Mouse (Mus musculus) forebrain, embryonic 14.5 days (tissue): ENCODE measurements around the gene Cd200r4. TPM values are rescaled to one million over a fixed set of nuclear protein-coding genes. Genes with fewer than 3 reads are reported as not detected.
"Not testable (repeated sequence)": the region's sequence is repeated elsewhere in the genome, so short reads cannot be mapped to it uniquely, and the experiment has no call there.

ENCODE experiments used
- ATAC-seq: fragments of 200-750 bp; cut with Nextera tagmentation; 2 replicates; pipeline ENCODE4 v1.8.0; 2017; ENCODE audit warnings: mild to moderate bottlenecking, moderate library complexity
- DNase-seq: peaks from one replicate; pipeline ENCODE4 v3.0.0-alpha.2; 2015; ENCODE audit warnings: low spot score
- H3K27ac ChIP-seq: fragments of 300-500 bp; sonication (generic); 2 replicates; pipeline ENCODE4 v1.5.1; 2014; ENCODE audit warnings: low read depth, mild to moderate bottlenecking, control low read depth, low read length, moderate library complexity
- H3K27me3 ChIP-seq: fragments of 300-500 bp; sonication (generic); replicated peaks from 2 replicates; pipeline ENCODE4 v1.6.1; 2014; ENCODE audit warnings: low read length, control low read depth, mixed read lengths; ENCODE audit not compliant: control insufficient read depth, insufficient read depth
- H3K36me3 ChIP-seq: fragments of 300-500 bp; sonication (generic); 2 replicates; pipeline ENCODE4 v1.6.1; 2014; ENCODE audit warnings: low read length, control low read depth; ENCODE audit not compliant: control insufficient read depth, insufficient read depth
- H3K4me1 ChIP-seq: fragments of 300-500 bp; sonication (generic); 2 replicates; pipeline ENCODE4 v1.6.1; 2014; ENCODE audit warnings: antibody characterized with exemption, low read length, control low read depth; ENCODE audit not compliant: control insufficient read depth, insufficient read depth
- H3K4me2 ChIP-seq: fragments of 300-500 bp; sonication (generic); 2 replicates; pipeline ENCODE4 v1.6.1; 2014; ENCODE audit warnings: mild to moderate bottlenecking, control low read depth, low read length
- H3K4me3 ChIP-seq: fragments of 300-500 bp; sonication (generic); 2 replicates; pipeline ENCODE4 v1.5.1; 2014; ENCODE audit warnings: low read depth, low read length, control low read depth
- H3K9ac ChIP-seq: fragments of 300-500 bp; sonication (generic); 2 replicates; pipeline ENCODE4 v1.6.1; 2014; ENCODE audit warnings: mild to moderate bottlenecking, low read length, control low read depth, moderate library complexity
- H3K9me3 ChIP-seq: fragments of 300-500 bp; sonication (generic); replicated peaks from 2 replicates; pipeline ENCODE4 v1.6.1; 2016; ENCODE audit warnings: low read length, control low read depth, mixed read lengths; ENCODE audit not compliant: control insufficient read depth
- WGBS: fragments of 180-500 bp; shearing (Covaris S2); extraction: QIAGEN DNeasy Blood & Tissue Kit; methylation state at CpG from one replicate; pipeline ENCODE4 v1.1.7; 2014; 5-methylcytosine and 5-hydroxymethylcytosine counted together
- polyA plus RNA-seq: library from polyadenylated mRNA; unstranded; fragments of >200 nt; fragmentation: Nextera tagmentation; extraction: Ambion mirVana; gene quantifications from 2 replicates; pipeline ENCODE4 v1.2.1, GENCODE M21; 2014

Cd200r4 gene
- polyA plus RNA-seq, 1 experiment from 2014 or later: not detected

DNA sequence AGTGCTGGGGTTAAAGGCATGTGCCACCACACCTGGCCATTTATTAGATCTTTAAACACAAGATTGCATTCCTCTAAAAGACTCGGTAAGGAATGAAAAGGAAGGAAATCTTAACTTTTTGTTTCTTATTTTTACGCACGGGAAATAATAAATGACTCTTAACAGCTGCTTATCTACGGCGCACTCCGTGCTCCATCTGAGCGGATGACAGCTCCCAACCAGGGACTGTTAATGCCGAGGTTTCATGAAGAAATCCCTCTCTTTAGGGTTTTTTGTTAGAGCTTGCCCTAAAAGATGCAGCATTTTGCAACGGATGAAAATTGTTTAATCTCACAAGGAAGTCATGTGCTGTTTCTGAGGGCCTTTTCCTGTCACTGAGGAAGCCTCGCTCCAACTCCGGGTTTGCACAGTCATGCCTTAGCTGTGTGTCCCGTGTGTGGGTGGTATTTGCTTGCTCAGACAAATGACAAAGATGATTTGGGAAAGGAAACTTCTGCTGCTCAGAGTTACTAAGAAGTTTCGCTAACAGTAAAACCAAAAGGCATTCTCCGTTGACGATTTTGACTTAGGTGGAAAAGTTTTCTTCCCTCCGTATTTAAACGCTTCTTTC, 32.9 kb upstream of the Cd200r4 start:
- 86% methylated on average over 17 of the region's 17 CpGs for whole genome bisulfite sequencing
- no peaks in the 10 kb centered on the region for H3K27me3 ChIP-seq
- no peak for DNase-seq
- no peak for ATAC-seq
- H3K4me2 ChIP-seq: no peak overlapping the region
- no peaks in the 10 kb centered on the region for H3K36me3 ChIP-seq
- no peak overlapping the region for H3K9ac ChIP-seq
- no peak overlapping the region for H3K27ac ChIP-seq
- no peaks in the 10 kb centered on the region for H3K4me1 ChIP-seq
- no peaks in the 10 kb centered on the region for H3K9me3 ChIP-seq
- no peak overlapping the region for H3K4me3 ChIP-seq

DNA sequence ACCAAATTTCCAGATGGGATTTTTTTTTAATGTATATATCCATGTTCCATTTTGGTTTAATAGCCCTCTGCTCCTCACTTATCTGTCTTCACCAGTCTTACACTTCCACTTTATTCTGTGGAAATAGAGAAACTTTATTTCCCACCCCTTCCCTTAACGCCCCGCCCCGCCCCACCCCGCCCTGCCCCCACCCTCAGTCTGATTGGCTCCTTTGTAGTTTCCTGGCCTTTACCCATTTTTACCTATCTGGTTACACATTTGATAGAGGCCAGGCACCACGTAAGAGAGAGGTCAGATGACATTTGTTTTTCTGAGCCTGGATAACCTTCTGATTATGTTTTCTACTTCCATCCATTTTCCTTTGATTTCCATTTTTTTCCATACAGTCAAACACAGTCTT, 32.0 kb upstream of the Cd200r4 start:
- no peak for DNase-seq
- no peak overlapping the region for H3K27ac ChIP-seq
- H3K9me3 ChIP-seq: no peaks in the 10 kb centered on the region
- H3K4me3 ChIP-seq: no peak overlapping the region
- H3K36me3 ChIP-seq: no peaks in the 10 kb centered on the region
- ATAC-seq: no peak
- no peaks in the 10 kb centered on the region for H3K4me1 ChIP-seq
- H3K9ac ChIP-seq: no peak overlapping the region
- no peaks in the 10 kb centered on the region for H3K27me3 ChIP-seq
- no peak overlapping the region for H3K4me2 ChIP-seq
- WGBS: 90% methylated on average over 5 of the region's 5 CpGs

DNA sequence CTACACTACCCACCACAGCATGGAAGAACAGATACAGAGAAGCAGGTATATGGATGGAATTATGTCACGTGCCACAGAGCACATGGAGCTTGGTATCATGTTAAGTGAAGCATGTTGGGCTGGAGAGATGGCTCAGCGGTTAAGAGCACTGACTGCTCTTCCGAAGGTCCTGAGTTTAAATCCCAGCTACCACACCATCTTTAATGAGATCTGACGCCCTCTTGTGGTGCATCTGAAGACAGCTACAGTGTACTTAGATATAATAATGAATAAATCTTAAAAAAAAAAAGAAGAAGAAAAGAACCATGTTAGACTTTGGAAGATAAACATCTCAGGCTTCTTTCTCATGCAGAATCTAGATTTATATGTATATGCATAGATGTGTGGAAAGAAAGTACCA, 30.8 kb upstream of the Cd200r4 start:
- no peak overlapping the region for H3K9ac ChIP-seq
- no peak for DNase-seq
- no peak overlapping the region for H3K27ac ChIP-seq
- no peaks in the 10 kb centered on the region for H3K9me3 ChIP-seq
- no peak overlapping the region for H3K4me3 ChIP-seq
- no peaks in the 10 kb centered on the region for H3K36me3 ChIP-seq
- ATAC-seq: no peak
- no peak overlapping the region for H3K4me2 ChIP-seq
- no peaks in the 10 kb centered on the region for H3K27me3 ChIP-seq
- WGBS: 65% methylated on average over 4 of the region's 4 CpGs
- no peaks in the 10 kb centered on the region for H3K4me1 ChIP-seq

DNA sequence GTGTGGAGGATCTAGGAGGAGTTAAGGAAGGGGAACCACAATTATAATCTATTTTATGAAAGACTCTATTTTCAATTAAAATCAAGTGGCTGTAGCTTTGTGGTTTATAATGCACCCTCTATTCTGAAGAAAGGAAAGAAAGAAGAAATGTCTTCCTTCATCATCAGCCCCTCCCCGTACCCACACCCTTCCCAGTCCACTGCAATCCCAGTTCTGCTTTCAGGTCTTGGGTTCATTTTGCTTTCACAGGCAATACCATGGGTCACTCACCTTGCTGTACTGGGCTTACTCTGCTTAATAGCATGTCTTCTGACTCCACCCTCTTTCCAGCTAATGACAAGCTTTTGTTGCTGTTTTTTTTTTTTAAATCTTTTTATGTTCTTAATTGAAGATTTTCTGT, 24.6 kb upstream of the Cd200r4 start:
- Histone ChIP-seq H3K9ac (no peak overlapping the region), H3K27ac (no peak overlapping the region), H3K9me3 (no peaks in the 10 kb centered on the region), H3K4me3 (no peak overlapping the region), H3K27me3 (no peaks in the 10 kb centered on the region), H3K36me3 (no peaks in the 10 kb centered on the region), H3K4me2 (no peak overlapping the region), H3K4me1 (no peaks in the 10 kb centered on the region)
- ATAC-seq: no peak
- 81% methylated on average over 1 of the region's 1 CpGs for WGBS
- no peak for DNase-seq

DNA sequence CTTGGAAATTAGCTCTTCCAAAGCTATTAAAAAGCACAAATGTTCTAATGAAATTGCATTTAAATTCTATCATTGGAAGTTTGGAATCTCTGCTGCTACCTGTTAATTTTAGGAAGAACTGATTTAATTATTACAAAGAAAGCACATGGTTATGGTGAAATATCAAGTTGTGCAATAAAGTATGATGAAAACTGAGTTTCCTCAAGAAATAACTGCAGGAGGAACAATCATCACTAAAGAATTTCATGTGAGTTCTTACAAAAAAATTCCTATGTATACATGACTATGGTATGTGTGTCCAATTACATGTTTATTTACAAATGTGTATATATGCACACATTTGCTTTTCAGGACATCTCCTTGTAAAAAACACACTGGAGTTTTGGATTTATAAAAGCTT, 17.1 kb upstream of the Cd200r4 start:
- Histone ChIP-seq H3K9ac (no peak overlapping the region), H3K9me3 (no peaks in the 10 kb centered on the region), H3K27me3 (no peaks in the 10 kb centered on the region), H3K4me3 (no peak overlapping the region), H3K4me2 (no peak overlapping the region), H3K36me3 (no peaks in the 10 kb centered on the region), H3K27ac (no peak overlapping the region), H3K4me1 (no peaks in the 10 kb centered on the region)
- ATAC-seq: no peak
- no peak for DNase-seq

DNA sequence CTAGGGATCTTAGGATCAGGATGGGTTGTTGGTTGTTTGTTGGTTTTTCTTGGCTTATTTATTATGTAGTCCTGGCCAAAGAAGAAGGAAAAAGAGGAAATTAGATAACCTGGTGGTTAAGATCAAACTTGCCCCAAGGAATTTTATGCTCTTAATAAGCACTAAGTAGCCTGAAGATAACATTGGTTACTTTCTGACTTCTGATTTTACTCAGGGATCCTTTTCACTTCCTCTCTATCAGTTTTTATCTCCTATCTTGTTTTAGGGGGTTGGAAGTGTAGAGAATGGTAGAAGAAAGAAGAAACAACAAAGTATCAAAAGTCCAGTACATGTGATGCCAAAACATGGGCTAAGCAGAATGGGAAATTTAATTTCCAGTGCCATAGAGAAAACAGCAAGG, 5.6 kb upstream of the Cd200r4 start:
- Histone ChIP-seq H3K4me1 (no peaks in the 10 kb centered on the region), H3K27me3 (no peaks in the 10 kb centered on the region), H3K27ac (no peak overlapping the region), H3K4me2 (no peak overlapping the region), H3K36me3 (no peaks in the 10 kb centered on the region), H3K4me3 (no peak overlapping the region), H3K9me3 (no peaks in the 10 kb centered on the region), H3K9ac (no peak overlapping the region)
- no peak for ATAC-seq
- no peak for DNase-seq

DNA sequence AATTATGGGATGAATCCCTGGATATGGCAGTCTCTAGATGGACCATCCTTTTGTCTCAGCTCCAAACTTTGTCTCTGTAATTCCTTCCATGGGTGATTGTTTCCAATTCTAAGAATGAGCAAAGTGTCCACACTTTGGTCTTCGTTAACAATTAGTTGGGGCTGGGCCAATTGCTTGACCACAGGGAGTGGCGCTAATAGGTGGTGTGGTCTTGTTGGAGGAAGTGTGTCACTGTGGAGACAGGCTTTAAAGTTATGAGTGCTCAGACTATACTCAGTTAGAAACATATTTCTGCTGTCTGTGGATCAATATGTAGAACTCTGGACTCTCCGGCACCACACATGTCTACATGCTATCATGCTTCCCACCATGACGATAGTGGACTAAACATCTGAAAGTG, 1.3 kb upstream of the Cd200r4 start:
- over 99% methylated on average over 4 of the region's 4 CpGs for WGBS
- not testable (repeated sequence) for H3K27ac ChIP-seq

DNA sequence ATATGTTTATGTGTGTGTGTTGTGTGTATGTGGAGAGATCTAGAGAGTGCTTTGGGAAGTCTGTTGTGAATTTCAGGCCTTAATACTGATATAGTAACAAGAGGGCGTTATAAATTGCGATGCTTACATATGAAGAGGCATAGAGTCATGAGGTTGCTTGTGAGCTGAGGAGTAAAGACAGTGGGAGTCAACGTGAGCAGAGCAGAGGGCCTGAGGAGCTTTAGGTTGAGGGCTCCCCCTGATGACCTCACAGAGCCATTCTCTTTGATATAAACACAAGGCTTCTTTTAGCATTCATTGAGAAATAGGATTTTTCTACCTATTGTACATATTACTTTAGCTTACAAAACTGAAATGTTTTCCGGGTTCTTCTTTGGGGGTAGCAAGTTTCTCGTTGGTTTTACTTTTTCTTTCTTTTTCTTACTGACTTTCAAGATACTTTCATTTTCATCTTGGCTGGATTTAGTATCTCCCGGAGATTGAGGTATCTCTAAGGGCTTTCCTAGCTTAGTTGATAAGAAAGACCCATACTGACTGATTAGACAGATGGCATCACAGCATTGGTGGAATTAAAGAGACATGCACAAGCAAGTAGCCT, 1.0 kb downstream of the Cd200r4 start:
- 89% methylated on average over 6 of the region's 6 CpGs for WGBS
- H3K27me3 ChIP-seq: no peaks in the 10 kb centered on the region
- DNase-seq (no peak), ATAC-seq (no peak)
- H3K4me3 ChIP-seq: no peak overlapping the region
- H3K9ac ChIP-seq: no peak overlapping the region
- H3K9me3 ChIP-seq: no peaks in the 10 kb centered on the region
- H3K27ac ChIP-seq: no peak overlapping the region
- H3K36me3 ChIP-seq: no peaks in the 10 kb centered on the region
- H3K4me2 ChIP-seq: no peak overlapping the region
- no peaks in the 10 kb centered on the region for H3K4me1 ChIP-seq

More for the DNA sequence above, 1.3 kb upstream of the Cd200r4 start:
- not testable (repeated sequence) for DNase-seq, H3K27me3 ChIP-seq, H3K9ac ChIP-seq, ATAC-seq, H3K9me3 ChIP-seq, H3K4me2 ChIP-seq, H3K4me1 ChIP-seq, H3K4me3 ChIP-seq, H3K36me3 ChIP-seq

DNA sequence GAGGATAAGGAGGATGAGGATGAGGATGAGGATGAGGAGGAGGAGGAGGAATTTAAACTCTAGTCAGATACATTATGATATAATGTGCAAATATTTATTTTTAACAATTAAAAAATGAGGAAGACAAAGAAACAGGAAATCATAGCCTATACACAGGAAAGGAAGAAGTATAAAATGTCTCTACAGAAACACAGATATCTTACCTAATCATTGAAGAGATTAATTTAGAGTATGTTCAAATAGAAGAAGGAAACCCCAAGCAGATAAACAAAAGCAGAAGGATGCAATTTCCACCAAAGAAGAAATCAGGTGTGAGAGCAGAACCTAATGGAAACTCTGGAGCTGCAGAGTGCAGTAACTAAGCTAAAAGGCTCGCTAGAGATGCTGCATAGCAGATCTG, 6.5 kb downstream of the Cd200r4 start:
- Histone ChIP-seq H3K27me3 (no peaks in the 10 kb centered on the region), H3K9ac (no peak overlapping the region), H3K4me1 (no peaks in the 10 kb centered on the region), H3K36me3 (no peaks in the 10 kb centered on the region), H3K4me2 (no peak overlapping the region), H3K27ac (no peak overlapping the region), H3K4me3 (no peak overlapping the region), H3K9me3 (no peaks in the 10 kb centered on the region)
- ATAC-seq (no peak), DNase-seq (no peak)
- WGBS: 57% methylated on average over 1 of the region's 1 CpGs
